ENCODE assay signal across 10 mouse cellular contexts in genomic region chr5:13125757-13126156, GRCm38 (mm10). TPM values are rescaled to one million over a fixed set of nuclear protein-coding genes. Genes with fewer than 3 reads are reported as not detected.
DNase-seq lines count a peak whose midpoint lies in the region; ATAC-seq and TF ChIP-seq lines count a peak whose summit lies in the region.
"Had no signal": no experiment of that assay in that cellular context is flagged by ENCODE, and none has a peak within 500 bp of the region (broad histone marks: within the 10 kb centered on the region; RNA-seq: fewer than 3 reads in every experiment).

No protein-coding gene starts in this region.

- H3K4me1 ChIP-seq in lung, embryonic 14.5 days (ENCODE audit: insufficient read depth), result no peaks in the 10 kb centered on the region
- no peaks in the 10 kb centered on the region for H3K4me1 ChIP-seq in embryonic facial prominence, embryonic 14.5 days (ENCODE audit: control insufficient read depth, insufficient read depth, low read length)
- no peaks in the 10 kb centered on the region for H3K4me1 ChIP-seq in limb, embryonic 11.5 days (ENCODE audit: control insufficient read depth, insufficient read depth, low read length)
- H3K4me1 ChIP-seq in neural tube, embryonic 15.5 days, result peaks cover 10% of the 10 kb centered on the region

- no peak for TF ChIP-seq CTCF in lung, embryonic 14.5 days (IDR thresholded peaks at IDR 0.05; ENCODE audit: low read depth)

- H3K9ac ChIP-seq in lung, embryonic 14.5 days, result no peak overlapping the region
- peak overlapping the region; percentile 60 for H3K9ac ChIP-seq in embryonic facial prominence, embryonic 14.5 days (ENCODE audit: low read depth, low read length)
- H3K9ac ChIP-seq in limb, embryonic 11.5 days (ENCODE audit: low read length), result peak overlapping the region; percentile 41; the same call in 1 of the 2 replicates
- 0 out of 2 replicates have a peak overlapping the region, but pooled peaks have one; percentile 10 for H3K9ac ChIP-seq in neural tube, embryonic 15.5 days (replicated peaks)

- no peaks in the 10 kb centered on the region for H3K36me3 ChIP-seq in lung, embryonic 14.5 days (ENCODE audit: insufficient read depth)
- H3K36me3 ChIP-seq in embryonic facial prominence, embryonic 14.5 days (ENCODE audit: control insufficient read depth, insufficient read depth, low read length), result no peaks in the 10 kb centered on the region
- H3K36me3 ChIP-seq in limb, embryonic 11.5 days (ENCODE audit: control insufficient read depth, insufficient read depth, low read length), result no peaks in the 10 kb centered on the region
- H3K36me3 ChIP-seq in neural tube, embryonic 15.5 days, result no peaks in the 10 kb centered on the region

- ATAC-seq in lung, embryonic 14.5 days (ENCODE audit: insufficient read depth), result peak; percentile 70; the same call in 1 of the 2 replicates
- peak; percentile 39; the same call in 1 of the 2 replicates for ATAC-seq in embryonic facial prominence, embryonic 14.5 days (ENCODE audit: low read depth)
- peak; percentile 17; the same call in 1 of the 2 replicates for ATAC-seq in limb, embryonic 11.5 days (ENCODE audit: insufficient number of reproducible peaks, low FRiP score, low TSS enrichment, low read depth)
- ATAC-seq in neural tube, embryonic 15.5 days (ENCODE audit: low FRiP score), result peak; percentile 46; the same call in 1 of the 2 replicates

- peak overlapping the region; percentile 39 for H3K4me2 ChIP-seq in lung, embryonic 14.5 days
- peak overlapping the region; percentile 55 for H3K4me2 ChIP-seq in embryonic facial prominence, embryonic 14.5 days (ENCODE audit: low read depth, low read length)
- H3K4me2 ChIP-seq in limb, embryonic 11.5 days (ENCODE audit: low read depth, severe bottlenecking), result peak overlapping the region; percentile 40
- H3K4me2 ChIP-seq in neural tube, embryonic 15.5 days, result peak overlapping the region; percentile 52

- no peaks in the 10 kb centered on the region for H3K27me3 ChIP-seq in lung, embryonic 14.5 days (ENCODE audit: insufficient read depth, low read length)
- no peaks in the 10 kb centered on the region for H3K27me3 ChIP-seq in embryonic facial prominence, embryonic 14.5 days (replicated peaks; ENCODE audit: control insufficient read depth, insufficient read depth, low read length)
- H3K27me3 ChIP-seq in limb, embryonic 11.5 days (ENCODE audit: control insufficient read depth, insufficient read depth, low read length), result no peaks in the 10 kb centered on the region
- no peaks in the 10 kb centered on the region for H3K27me3 ChIP-seq in neural tube, embryonic 15.5 days (replicated peaks)

- peak overlapping the region; percentile 38; the same call in 1 of the 2 replicates for H3K27ac ChIP-seq in lung, embryonic 14.5 days (ENCODE audit: low read depth)
- H3K27ac ChIP-seq in embryonic facial prominence, embryonic 14.5 days (replicated peaks; ENCODE audit: low read depth, low read length), result peak overlapping the region; percentile 87
- peak overlapping the region; percentile 66 for H3K27ac ChIP-seq in limb, embryonic 11.5 days (replicated peaks; ENCODE audit: low read depth, low read length)
- H3K27ac ChIP-seq in neural tube, embryonic 15.5 days (replicated peaks), result no peak overlapping the region
- H3K27ac ChIP-seq: heart, adult 2 months had no signal

- no peaks in the 10 kb centered on the region for H3K9me3 ChIP-seq in lung, embryonic 14.5 days (ENCODE audit: low read depth, low read length)
- H3K9me3 ChIP-seq in embryonic facial prominence, embryonic 14.5 days (ENCODE audit: control insufficient read depth, low read length), result no peaks in the 10 kb centered on the region
- no peaks in the 10 kb centered on the region for H3K9me3 ChIP-seq in limb, embryonic 11.5 days (ENCODE audit: control insufficient read depth, low read length)
- no peaks in the 10 kb centered on the region for H3K9me3 ChIP-seq in neural tube, embryonic 15.5 days (replicated peaks)

- peak; percentile 72 for DNase-seq in lung, embryonic 14.5 days
- DNase-seq in lung, postnatal 14 days, result no peak
- DNase-seq in embryonic facial prominence, embryonic 14.5 days (ENCODE audit: low spot score), result peak; percentile 70
- DNase-seq in limb, embryonic 11.5 days (ENCODE audit: low spot score), result peak; percentile 60
- no peak for DNase-seq in right cerebral cortex, postnatal 4 days
- no peak for DNase-seq in thymus, postnatal 4 days
- DNase-seq: heart, adult 2 months; kidney, postnatal 14 days; thymus, postnatal 14 days had no signal

- H3K4me3 ChIP-seq in lung, embryonic 14.5 days (ENCODE audit: low read depth, low read length), result no peak overlapping the region; the same call in 1 of the 2 replicates
- H3K4me3 ChIP-seq in embryonic facial prominence, embryonic 14.5 days (ENCODE audit: low read depth, low read length), result peak overlapping the region; percentile 33
- H3K4me3 ChIP-seq in limb, embryonic 11.5 days (ENCODE audit: low read depth, low read length), result peak overlapping the region; percentile 38
- H3K4me3 ChIP-seq in neural tube, embryonic 15.5 days (replicated peaks), result peak overlapping the region; percentile 27
- H3K4me3 ChIP-seq: heart, adult 2 months had no signal

- 34% methylated on average over 9 of the region's 9 CpGs for WGBS in lung, embryonic 14.5 days
- whole genome bisulfite sequencing in embryonic facial prominence, embryonic 14.5 days, result 13% methylated on average over 9 of the region's 9 CpGs
- WGBS in limb, embryonic 11.5 days, result 6% methylated on average over 9 of the region's 9 CpGs
- WGBS in neural tube, embryonic 15.5 days, result 54% methylated on average over 9 of the region's 9 CpGs

RNA-seq across cellular contexts. Expression of gene Sema3a, which starts 0.5 kb away (rescaled TPM):
- polyA plus RNA-seq in lung, embryonic 14.5 days (2014; fragmentation: Nextera tagmentation; extraction: Ambion mirVana), result 41.3 and 47.6 TPM in 2 replicates
- 36.8 and 42.8 TPM in 2 replicates for polyA plus RNA-seq in embryonic facial prominence, embryonic 14.5 days (2014; fragmentation: Nextera tagmentation; extraction: Ambion mirVana)
- polyA plus RNA-seq in limb, embryonic 11.5 days (2014; fragmentation: Nextera tagmentation; extraction: Ambion mirVana), result 43.4 and 46.8 TPM in 2 replicates
- polyA plus RNA-seq in neural tube, embryonic 15.5 days (2015; fragmentation: Nextera tagmentation; extraction: Ambion mirVana), result 20.7 and 22.1 TPM in 2 replicates

Comparison
In these comparisons a context has a peak if more than half of its experiments do, and no peak if none do; other contexts are left out.
1. DNase-seq: peak in lung, embryonic 14.5 days (single experiment), embryonic facial prominence, embryonic 14.5 days (single experiment) and limb, embryonic 11.5 days (single experiment); none in lung, postnatal 14 days (single experiment), right cerebral cortex, postnatal 4 days (single experiment) and thymus, postnatal 4 days (single experiment).
2. ATAC-seq: peak in every context shown above with its lines; median percentile 70 in lung, embryonic 14.5 days; 46 in neural tube, embryonic 15.5 days; 39 in embryonic facial prominence, embryonic 14.5 days; 17 in limb, embryonic 11.5 days.
3. Peak in every context shown above with its lines, with median percentiles within 50 percentile points of each other: H3K4me2 ChIP-seq.